Mouse (Mus musculus) cortical plate, adult 2 months (tissue): ENCODE results near the gene Socs5.

Experiments used
- CTCF ChIP-seq: fragments of 200-500 bp; IDR thresholded peaks from 2 replicates; pipeline ENCODE4 v1.5.1; 2011; ENCODE audit warnings: mild to moderate bottlenecking, control low read depth, low read length; ENCODE audit not compliant: insufficient read depth; ENCODE audit errors: extremely low read depth
- POLR2A ChIP-seq: fragments of 200-500 bp; IDR thresholded peaks from 2 replicates; pipeline ENCODE4 v1.6.1; 2011; ENCODE audit warnings: mild to moderate bottlenecking, low read length, control low read depth; ENCODE audit not compliant: insufficient read depth; ENCODE audit errors: extremely low read depth

DNA sequence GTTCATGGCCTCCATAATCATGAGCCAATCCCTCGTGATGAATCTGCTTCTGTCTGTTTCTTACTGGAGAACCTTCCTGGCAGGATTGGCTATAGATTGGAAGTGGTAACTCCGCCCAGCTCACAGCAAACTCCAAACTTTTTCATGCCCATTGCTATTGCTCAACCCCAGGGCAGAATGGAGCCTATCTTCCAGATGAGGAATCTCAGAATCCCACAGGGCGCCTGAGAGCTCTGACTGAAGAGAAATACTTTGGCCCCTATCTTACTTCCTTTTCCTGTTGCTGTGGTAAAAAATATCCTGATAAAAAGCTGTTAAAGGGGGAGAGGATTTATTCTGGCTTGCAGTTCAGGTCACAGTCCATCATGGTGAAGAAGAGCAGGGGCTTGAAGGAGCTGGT, 48.2 kb downstream of the Socs5 start:
- TF ChIP-seq CTCF, result no peak
- TF ChIP-seq POLR2A, result no peak
